Mouse (Mus musculus): ENCODE measurements around the gene Clptm1l.

The Clptm1l gene

GRCm38 (mm10) chr13:73660163-73660695 lies 56.4 kb downstream of the Clptm1l start:
- no peak for DNase-seq (ENCODE audit: low read depth, low spot score)
